Mouse (Mus musculus): ENCODE results near the gene Snai3. TPM values are rescaled to one million over a fixed set of nuclear protein-coding genes. Genes with fewer than 3 reads are reported as not detected.
A peak's percentile ranks its signal among the peaks of the same experiment; 100 is the strongest.

The Snai3 gene
- polyA plus RNA-seq, 1 experiment from 2014 or later = not detected

DNA sequence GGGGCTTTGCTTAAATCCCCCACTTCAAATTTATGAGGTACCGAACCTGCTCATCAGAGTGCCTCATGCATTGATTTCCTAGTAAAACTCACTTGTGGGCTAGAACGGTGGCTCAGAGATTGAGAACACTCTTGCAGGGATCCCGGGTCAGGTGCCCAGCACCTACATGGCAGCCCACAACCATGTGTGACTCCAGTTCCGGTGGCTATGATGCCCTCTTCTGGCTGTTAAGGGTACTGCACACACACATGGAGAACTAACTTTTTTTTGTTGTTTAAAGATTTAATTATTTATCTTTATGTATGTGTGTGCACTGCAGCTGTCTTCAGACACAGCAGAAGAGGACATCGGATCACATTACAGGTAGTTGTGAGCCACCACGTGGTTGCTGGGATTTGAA lies 25.2 kb downstream of the Snai3 start:
- Histone ChIP-seq H3K9ac (no peak overlapping the region), H3K4me2 (replicated peaks) (no peak overlapping the region), H3K36me3 (peaks cover 61% of the 10 kb centered on the region), H3K9me3 (no peaks in the 10 kb centered on the region), H3K4me3 (no peak overlapping the region), H3K27ac (no peak overlapping the region), H3K27me3 (replicated peaks) (no peaks in the 10 kb centered on the region), H3K4me1 (peaks cover 13% of the 10 kb centered on the region)
- ATAC-seq (ENCODE audit: low FRiP score, low read depth) = no peak
- 92% methylated on average over 6 of the region's 6 CpGs for WGBS

DNA sequence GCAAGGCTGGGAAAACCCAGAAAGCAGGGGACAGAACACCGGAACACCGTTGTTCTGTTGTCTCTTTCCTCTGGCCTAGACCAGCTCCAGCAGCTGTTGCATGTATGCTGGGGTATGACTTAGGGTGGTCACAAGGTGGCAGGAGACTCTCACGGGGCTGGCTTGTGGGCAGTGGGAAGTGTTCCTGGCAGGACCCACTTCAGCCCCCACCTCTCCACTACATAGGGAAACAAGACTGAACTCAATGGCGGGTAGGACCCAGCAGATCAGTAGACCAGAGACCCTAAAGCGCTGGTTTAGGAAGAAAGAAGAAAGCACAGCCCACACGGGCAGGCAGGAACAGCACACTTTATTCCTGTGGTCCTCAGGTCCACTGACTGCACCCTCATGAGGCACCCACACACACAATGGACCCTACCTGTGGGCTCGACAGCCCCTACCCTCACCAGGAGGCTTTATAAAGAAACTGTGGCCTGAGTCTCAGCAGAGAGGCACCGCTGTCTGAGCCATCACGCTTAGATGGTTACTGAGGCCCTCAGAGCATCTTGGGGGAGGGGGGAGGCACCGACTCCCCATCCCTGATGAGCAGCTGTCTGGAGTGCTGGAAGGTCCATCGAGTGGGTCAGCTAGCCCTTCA lies 27.1 kb downstream of the Snai3 start:
- Histone ChIP-seq H3K9ac (no peak overlapping the region), H3K9me3 (no peaks in the 10 kb centered on the region), H3K4me1 (peaks cover 13% of the 10 kb centered on the region), H3K36me3 (peaks cover 49% of the 10 kb centered on the region), H3K4me2 (replicated peaks) (peak overlapping the region; percentile 77), H3K27ac (no peak overlapping the region), H3K27me3 (replicated peaks) (no peaks in the 10 kb centered on the region), H3K4me3 (no peak overlapping the region; the same call in 1 of the 2 replicates)
- WGBS = 67% methylated on average over 11 of the region's 11 CpGs
- ATAC-seq (ENCODE audit: low FRiP score, low read depth) = no peak

- peak within 1 kb of the TSS; percentile 34 for H3K4me3 ChIP-seq
- H3K36me3 ChIP-seq = peaks cover 42% of the 10 kb centered on the region
- peak within 1 kb of the TSS; percentile 77 for H3K4me2 ChIP-seq (replicated peaks)
- H3K27me3 ChIP-seq (replicated peaks) = no peaks in the 10 kb centered on the region
- WGBS = 4% methylated on average over 45 of the region's 45 CpGs
- H3K9me3 ChIP-seq = no peaks in the 10 kb centered on the region
- H3K4me1 ChIP-seq = peaks cover 13% of the 10 kb centered on the region
- no peak within 1 kb of the TSS for H3K27ac ChIP-seq
- ATAC-seq (ENCODE audit: low FRiP score, low read depth) = peak; percentile 76
- H3K9ac ChIP-seq = peak within 1 kb of the TSS; percentile 53
These were observed 27.9 kb downstream of the Snai3 start, which contains the start of gene Cyba for GRCm38 (mm10) chr8:122432443-122433268. Cyba (minus strand) TSS chr8:122432930.

- Histone ChIP-seq H3K4me3 (peak overlapping the region; percentile 34), H3K9ac (peak overlapping the region; percentile 53), H3K27ac (no peak overlapping the region), H3K27me3 (replicated peaks) (no peaks in the 10 kb centered on the region), H3K4me1 (peaks cover 13% of the 10 kb centered on the region), H3K4me2 (replicated peaks) (peak overlapping the region; percentile 77), H3K36me3 (peaks cover 34% of the 10 kb centered on the region), H3K9me3 (no peaks in the 10 kb centered on the region)
- 44% methylated on average over 18 of the region's 18 CpGs for WGBS
- ATAC-seq (ENCODE audit: low FRiP score, low read depth) = no peak
These were observed 28.7 kb downstream of the Snai3 start for GRCm38 (mm10) chr8:122431694-122432442.

- no peak overlapping the region for H3K27ac ChIP-seq
- H3K36me3 ChIP-seq = peaks cover 23% of the 10 kb centered on the region
- 79% methylated on average over 3 of the region's 3 CpGs for whole genome bisulfite sequencing
- no peaks in the 10 kb centered on the region for H3K9me3 ChIP-seq
- H3K4me1 ChIP-seq = peaks cover 13% of the 10 kb centered on the region
- no peak overlapping the region for H3K4me3 ChIP-seq
- H3K4me2 ChIP-seq (replicated peaks) = no peak overlapping the region
- no peaks in the 10 kb centered on the region for H3K27me3 ChIP-seq (replicated peaks)
- H3K9ac ChIP-seq = no peak overlapping the region
- ATAC-seq (ENCODE audit: low FRiP score, low read depth) = no peak
These were observed 29.9 kb downstream of the Snai3 start for GRCm38 (mm10) chr8:122430646-122431045.

- ATAC-seq (ENCODE audit: low FRiP score, low read depth) = no peak
- H3K27me3 ChIP-seq (replicated peaks) = no peaks in the 10 kb centered on the region
- H3K27ac ChIP-seq = no peak overlapping the region
- no peaks in the 10 kb centered on the region for H3K9me3 ChIP-seq
- WGBS = 89% methylated on average over 10 of the region's 10 CpGs
- no peak overlapping the region for H3K4me3 ChIP-seq
- H3K4me1 ChIP-seq = peaks cover 13% of the 10 kb centered on the region
- no peak overlapping the region for H3K9ac ChIP-seq
- no peak overlapping the region for H3K4me2 ChIP-seq (replicated peaks)
- H3K36me3 ChIP-seq = peaks cover 18% of the 10 kb centered on the region
These were observed 30.4 kb downstream of the Snai3 start for GRCm38 (mm10) chr8:122430058-122430636.

DNA sequence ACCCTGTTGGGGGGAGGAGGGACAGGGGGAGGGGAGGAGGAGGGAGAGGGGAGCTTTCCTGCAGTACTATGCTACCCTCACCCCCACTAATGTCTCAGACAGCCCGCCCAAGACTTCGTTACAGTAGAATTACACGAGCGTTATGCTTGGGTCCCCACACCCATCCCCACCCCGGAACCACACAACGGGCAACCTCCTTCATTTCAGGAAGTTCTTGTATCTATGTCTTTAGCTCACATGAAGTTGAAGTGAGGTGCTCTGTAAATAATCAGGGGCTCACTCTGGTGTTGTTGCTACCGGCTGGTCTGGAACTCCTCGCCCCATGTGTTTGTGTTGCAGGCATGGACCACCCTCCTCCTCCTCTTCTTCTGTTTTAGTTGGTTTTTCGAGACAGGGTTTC lies 32.4 kb downstream of the Snai3 start:
- Histone ChIP-seq H3K36me3 (no peaks in the 10 kb centered on the region; the same call in 1 of the 2 replicates), H3K27ac (no peak overlapping the region), H3K9me3 (no peaks in the 10 kb centered on the region), H3K4me2 (replicated peaks) (no peak overlapping the region), H3K27me3 (replicated peaks) (no peaks in the 10 kb centered on the region), H3K9ac (no peak overlapping the region), H3K4me1 (peaks cover 13% of the 10 kb centered on the region), H3K4me3 (no peak overlapping the region)
- ATAC-seq (ENCODE audit: low FRiP score, low read depth) = no peak
- 93% methylated on average over 9 of the region's 9 CpGs for WGBS

DNA sequence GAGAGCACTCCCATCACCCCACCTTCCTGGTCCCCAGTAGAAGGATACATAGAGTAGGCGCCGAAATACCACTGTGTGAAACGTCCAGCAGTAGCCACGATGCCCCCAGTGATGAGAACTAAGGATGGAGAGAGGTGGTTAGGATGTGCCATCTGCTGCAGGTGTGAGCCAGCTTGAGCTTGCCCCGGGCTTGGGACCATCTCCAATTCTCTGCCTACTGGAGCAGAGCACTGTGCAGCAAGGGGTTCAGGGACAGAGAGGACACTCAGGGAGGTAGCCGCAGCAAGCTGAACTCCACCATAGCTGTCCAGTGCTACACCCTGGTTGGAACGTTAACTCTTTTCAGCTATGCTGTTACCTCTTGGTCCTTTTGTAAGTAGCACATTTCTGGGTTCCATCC lies 32.9 kb downstream of the Snai3 start:
- H3K9ac ChIP-seq = no peak overlapping the region
- no peak overlapping the region for H3K4me3 ChIP-seq
- H3K4me2 ChIP-seq (replicated peaks) = no peak overlapping the region
- WGBS = 91% methylated on average over 7 of the region's 7 CpGs
- no peak for ATAC-seq (ENCODE audit: low FRiP score, low read depth)
- H3K27me3 ChIP-seq (replicated peaks) = no peaks in the 10 kb centered on the region
- H3K36me3 ChIP-seq = no peaks in the 10 kb centered on the region
- H3K27ac ChIP-seq = no peak overlapping the region
- peaks cover 8% of the 10 kb centered on the region for H3K4me1 ChIP-seq
- no peaks in the 10 kb centered on the region for H3K9me3 ChIP-seq

DNA sequence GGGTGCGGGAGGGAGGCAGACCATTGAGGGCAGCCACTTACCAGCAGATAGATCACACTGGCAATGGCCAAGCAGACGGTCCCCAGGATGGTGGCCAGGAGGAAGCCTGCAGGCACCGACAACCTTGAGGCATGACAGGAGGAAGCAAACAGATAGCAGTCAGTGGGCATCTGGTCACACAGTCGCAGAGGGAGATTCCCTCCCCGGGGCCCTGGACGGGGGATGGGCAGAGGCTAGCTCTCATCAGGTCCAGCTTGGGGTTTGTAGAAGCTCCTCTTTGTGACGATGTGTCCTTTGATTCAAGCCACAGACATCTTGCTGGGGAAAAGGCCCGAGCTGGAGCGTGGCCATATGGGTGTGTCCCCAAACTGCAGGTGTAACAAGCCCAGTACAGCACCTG lies 34.4 kb downstream of the Snai3 start:
- H3K4me3 ChIP-seq = no peak overlapping the region
- no peaks in the 10 kb centered on the region for H3K9me3 ChIP-seq
- no peak overlapping the region for H3K27ac ChIP-seq
- no peaks in the 10 kb centered on the region for H3K4me1 ChIP-seq
- no peak overlapping the region for H3K9ac ChIP-seq
- ATAC-seq (ENCODE audit: low FRiP score, low read depth) = no peak
- WGBS = 80% methylated on average over 9 of the region's 9 CpGs
- no peaks in the 10 kb centered on the region for H3K36me3 ChIP-seq
- H3K27me3 ChIP-seq (replicated peaks) = no peaks in the 10 kb centered on the region
- no peak overlapping the region for H3K4me2 ChIP-seq (replicated peaks)

GRCm38 (mm10) chr8:122423659-122424058 lies 36.9 kb downstream of the Snai3 start:
- H3K9me3 ChIP-seq = no peaks in the 10 kb centered on the region
- no peak for ATAC-seq (ENCODE audit: low FRiP score, low read depth)
- no peak overlapping the region for H3K4me2 ChIP-seq (replicated peaks)
- no peaks in the 10 kb centered on the region for H3K4me1 ChIP-seq
- H3K9ac ChIP-seq = no peak overlapping the region
- no peaks in the 10 kb centered on the region for H3K27me3 ChIP-seq (replicated peaks)
- 58% methylated on average over 5 of the region's 5 CpGs for WGBS
- H3K36me3 ChIP-seq = peaks cover 10% of the 10 kb centered on the region
- no peak overlapping the region for H3K4me3 ChIP-seq
- no peak overlapping the region for H3K27ac ChIP-seq

DNA sequence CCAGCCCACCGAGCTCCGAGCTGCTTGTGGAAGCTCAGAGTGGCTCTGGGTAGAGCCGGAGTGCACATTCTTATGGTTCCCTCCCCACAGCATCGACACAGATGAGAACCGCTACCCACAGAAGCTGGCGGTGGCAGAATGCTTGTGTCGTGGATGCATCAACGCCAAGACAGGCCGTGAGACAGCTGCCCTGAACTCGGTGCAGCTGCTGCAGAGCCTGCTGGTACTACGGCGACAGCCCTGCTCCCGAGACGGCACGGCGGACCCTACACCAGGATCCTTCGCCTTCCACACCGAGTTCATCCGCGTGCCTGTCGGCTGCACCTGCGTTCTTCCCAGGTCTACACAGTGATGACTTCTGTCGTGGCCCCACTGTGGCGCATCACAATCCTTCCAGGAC lies 37.3 kb downstream of the Snai3 start:
- H3K27me3 ChIP-seq (replicated peaks) = no peaks in the 10 kb centered on the region
- no peak overlapping the region for H3K4me2 ChIP-seq (replicated peaks)
- H3K27ac ChIP-seq = no peak overlapping the region
- peaks cover 14% of the 10 kb centered on the region for H3K36me3 ChIP-seq
- H3K4me3 ChIP-seq = no peak overlapping the region
- WGBS = 90% methylated on average over 24 of the region's 24 CpGs
- no peaks in the 10 kb centered on the region for H3K9me3 ChIP-seq
- no peak for ATAC-seq (ENCODE audit: low FRiP score, low read depth)
- no peak overlapping the region for H3K9ac ChIP-seq
- no peaks in the 10 kb centered on the region for H3K4me1 ChIP-seq

Data from neural tube, embryonic 12.5 days (tissue).